Mouse (Mus musculus): ENCODE results near the gene Myo15b.

DNA sequence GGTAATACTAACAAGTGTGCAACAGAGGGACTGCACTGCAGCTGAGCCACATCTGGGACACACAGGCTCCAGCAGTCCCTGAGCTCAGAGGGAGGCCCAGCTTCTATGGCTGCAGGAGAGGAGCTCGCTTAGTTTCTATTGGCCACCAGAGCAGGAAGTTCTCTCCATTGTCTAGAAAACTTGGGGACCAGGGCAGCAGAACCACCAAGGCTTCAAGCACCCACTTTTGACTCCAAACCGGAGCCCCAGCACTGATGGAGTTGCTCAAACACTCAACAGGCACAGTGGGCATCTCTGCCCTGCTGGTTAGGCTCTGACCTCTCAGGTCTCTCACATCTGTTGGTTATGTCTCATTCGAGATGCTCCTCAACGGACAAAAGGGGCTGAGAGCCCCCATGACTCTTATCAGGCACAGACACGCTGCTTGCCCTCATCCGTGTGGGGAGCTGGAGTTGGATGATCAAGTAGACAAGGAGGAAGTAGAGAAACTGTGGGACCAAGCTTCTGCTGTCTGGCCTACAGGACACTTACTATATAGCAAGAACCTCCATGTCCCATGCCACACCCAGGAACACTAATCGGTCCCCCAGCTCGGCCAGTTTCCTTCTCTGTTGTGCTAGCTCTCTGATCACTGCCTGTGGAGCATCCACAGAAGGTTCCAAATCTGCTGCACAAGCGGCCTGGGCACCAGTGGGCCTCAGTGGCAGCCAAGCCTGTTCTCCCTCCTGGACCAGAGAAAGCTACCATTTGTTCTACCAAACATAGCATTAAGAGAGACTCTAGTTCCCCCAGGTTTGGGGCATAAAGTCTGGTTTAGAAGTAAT, 43.3 kb downstream of the Myo15b start:
- no peak for TF ChIP-seq CTCF (IDR thresholded peaks at IDR 0.05; ENCODE audit: insufficient read depth, low read depth, low read length)
- no peak for TF ChIP-seq POLR2A (IDR thresholded peaks at IDR 0.05; ENCODE audit: insufficient read depth, low read depth, low read length)

All from olfactory bulb, adult 2 months (tissue).